Mouse (Mus musculus): Measurements from ENCODE around the gene Cacybp.

The Cacybp gene

GRCm38 (mm10) chr1:160212703-160213669, at the start of gene Cacybp:
Gene Cacybp, minus strand, starts transcription at chr1:160212875.
- in situ Hi-C loops (cut with MboI, MseI): no loop called here

GRCm38 (mm10) chr1:160262415-160262814, 49.7 kb upstream of the Cacybp start:
- in situ Hi-C loops (cut with MboI, MseI): no loop called here

GRCm38 (mm10) chr1:160261849-160262248, 49.2 kb upstream of the Cacybp start:
- in situ Hi-C loops (cut with MboI, MseI): no loop called here

- in situ Hi-C loops (cut with MboI, MseI): no loop called here
These were observed 47.9 kb upstream of the Cacybp start for GRCm38 (mm10) chr1:160260605-160261004.

- in situ Hi-C loops (cut with MboI, MseI): no loop called here
These were observed 47.2 kb upstream of the Cacybp start for GRCm38 (mm10) chr1:160259884-160260283.

GRCm38 (mm10) chr1:160253108-160253507, 40.4 kb upstream of the Cacybp start:
- in situ Hi-C loops (cut with MboI, MseI): no loop called here

- in situ Hi-C loops (cut with MboI, MseI): no loop called here
These were observed 38.8 kb upstream of the Cacybp start for GRCm38 (mm10) chr1:160251388-160252007.

GRCm38 (mm10) chr1:160250782-160251181, 38.1 kb upstream of the Cacybp start:
- in situ Hi-C loops (cut with MboI, MseI): no loop called here

- in situ Hi-C loops (cut with MboI, MseI): no loop called here
These were observed 37.1 kb upstream of the Cacybp start for GRCm38 (mm10) chr1:160249786-160250185.

- in situ Hi-C loops (cut with MboI, MseI): no loop called here
These were observed 34.8 kb upstream of the Cacybp start for GRCm38 (mm10) chr1:160247473-160247872.

- in situ Hi-C loops (cut with MboI, MseI): no loop called here
These were observed 34.2 kb upstream of the Cacybp start for GRCm38 (mm10) chr1:160246844-160247243.

- in situ Hi-C loops (cut with MboI, MseI): no loop called here
These were observed 33.3 kb upstream of the Cacybp start for GRCm38 (mm10) chr1:160245954-160246353.

GRCm38 (mm10) chr1:160244689-160245088, 32.0 kb upstream of the Cacybp start:
- in situ Hi-C loops (cut with MboI, MseI): no loop called here

- in situ Hi-C loops (cut with MboI, MseI): no loop called here
These were observed 27.4 kb upstream of the Cacybp start for GRCm38 (mm10) chr1:160240091-160240490.

- in situ Hi-C loops (cut with MboI, MseI): no loop called here
These were observed 26.3 kb upstream of the Cacybp start for GRCm38 (mm10) chr1:160238852-160239443.

GRCm38 (mm10) chr1:160237981-160238380, 25.3 kb upstream of the Cacybp start:
- in situ Hi-C loops (cut with MboI, MseI): no loop called here

- in situ Hi-C loops (cut with MboI, MseI): no loop called here
These were observed 21.2 kb upstream of the Cacybp start for GRCm38 (mm10) chr1:160233921-160234320.

- in situ Hi-C loops (cut with MboI, MseI): no loop called here
These were observed 19.4 kb upstream of the Cacybp start for GRCm38 (mm10) chr1:160232113-160232512.

- in situ Hi-C loops (cut with MboI, MseI): no loop called here
These were observed 18.3 kb upstream of the Cacybp start for GRCm38 (mm10) chr1:160231013-160231412.

- in situ Hi-C loops (cut with MboI, MseI): no loop called here
These were observed 15.2 kb upstream of the Cacybp start for GRCm38 (mm10) chr1:160227850-160228249.

- in situ Hi-C loops (cut with MboI, MseI): no loop called here
These were observed 14.5 kb upstream of the Cacybp start for GRCm38 (mm10) chr1:160227196-160227595.

- in situ Hi-C loops (cut with MboI, MseI): no loop called here
These were observed 11.4 kb upstream of the Cacybp start for GRCm38 (mm10) chr1:160224093-160224492.

Measured in T-helper 2 cell (primary cell).